Mouse (Mus musculus): ENCODE measurements around the gene Hist1h2ae.

Hist1h2ae gene

GRCm38 (mm10) chr13:23521703-23522102 is 49.3 kb downstream of the Hist1h2ae start:
- DNase-seq (ENCODE audit: low read depth, low spot score), result peak; percentile 83
